Comparison of ENCODE assay signal across 19 mouse cellular contexts in genomic region chr16:64329264-64330060, GRCm38 (mm10).
DNase-seq lines count a peak whose midpoint lies in the region; ATAC-seq and TF ChIP-seq lines count a peak whose summit lies in the region.
"Had no signal": no experiment of that assay in that cellular context is flagged by ENCODE, and none has a peak within 500 bp of the region (broad histone marks: within the 10 kb centered on the region; RNA-seq: fewer than 3 reads in every experiment).

No protein-coding gene starts in this region.

- no peak overlapping the region for H3K4me2 ChIP-seq in heart, embryonic 12.5 days
- H3K4me2 ChIP-seq in forebrain, embryonic 13.5 days = peak overlapping the region; percentile 25
- no peak overlapping the region for H3K4me2 ChIP-seq in hindbrain, embryonic 13.5 days
- no peak overlapping the region for H3K4me2 ChIP-seq in midbrain, embryonic 16.5 days (ENCODE audit: low read length)
- H3K4me2 ChIP-seq: liver, embryonic 11.5 days; stomach, embryonic 15.5 days had no signal

- intact Hi-C loops in gastrocnemius, adult 2 months (cut with DNase I) = no loop called here

- TF ChIP-seq CTCF in lung, adult 2 months (IDR thresholded peaks at IDR 0.05; ENCODE audit: insufficient read depth, low read length) = no peak
- TF ChIP-seq CTCF in gastrocnemius, adult 2 months (IDR thresholded peaks at IDR 0.05) = no peak

- TF ChIP-seq POLR2A in lung, adult 2 months (IDR thresholded peaks at IDR 0.05; ENCODE audit: borderline replicate concordance, extremely low read depth, low read depth, low read length) = no peak

- H3K4me3 ChIP-seq in heart, embryonic 12.5 days = no peak overlapping the region
- H3K4me3 ChIP-seq in forebrain, embryonic 13.5 days = no peak overlapping the region
- H3K4me3 ChIP-seq in hindbrain, embryonic 13.5 days = no peak overlapping the region
- H3K4me3 ChIP-seq in midbrain, embryonic 16.5 days (ENCODE audit: low read depth, low read length) = no peak overlapping the region
- H3K4me3 ChIP-seq in lung, adult 2 months (replicated peaks; ENCODE audit: extremely low read depth, low read depth, low read length) = no peak overlapping the region
- H3K4me3 ChIP-seq in gastrocnemius, adult 2 months = no peak overlapping the region
- H3K4me3 ChIP-seq: heart, embryonic 10.5 days; stomach, embryonic 15.5 days had no signal

- no peaks in the 10 kb centered on the region for H3K36me3 ChIP-seq in heart, embryonic 12.5 days
- H3K36me3 ChIP-seq in forebrain, embryonic 13.5 days (ENCODE audit: poor library complexity, severe bottlenecking) = no peaks in the 10 kb centered on the region
- H3K36me3 ChIP-seq in hindbrain, embryonic 13.5 days = no peaks in the 10 kb centered on the region
- no peaks in the 10 kb centered on the region for H3K36me3 ChIP-seq in midbrain, embryonic 16.5 days (ENCODE audit: control insufficient read depth, insufficient read depth, low read length)
- H3K36me3 ChIP-seq: G1E; heart, embryonic 10.5 days; stomach, embryonic 15.5 days had no signal

- WGBS in heart, embryonic 12.5 days = 69% methylated on average over 11 of the region's 11 CpGs
- 29% methylated on average over 11 of the region's 11 CpGs for WGBS in forebrain, embryonic 13.5 days
- WGBS in hindbrain, embryonic 13.5 days = 48% methylated on average over 11 of the region's 11 CpGs
- WGBS in midbrain, embryonic 16.5 days = 31% methylated on average over 11 of the region's 11 CpGs
- WGBS in lung, adult 2 months = 78% methylated on average over 11 of the region's 11 CpGs

- H3K27me3 ChIP-seq in heart, embryonic 12.5 days (replicated peaks) = no peaks in the 10 kb centered on the region
- H3K27me3 ChIP-seq in forebrain, embryonic 13.5 days = no peaks in the 10 kb centered on the region
- H3K27me3 ChIP-seq in hindbrain, embryonic 13.5 days = no peaks in the 10 kb centered on the region
- H3K27me3 ChIP-seq in midbrain, embryonic 16.5 days (ENCODE audit: control insufficient read depth, insufficient read depth, low read depth, low read length) = no peaks in the 10 kb centered on the region
- H3K27me3 ChIP-seq: stomach, embryonic 15.5 days had no signal

- H3K27ac ChIP-seq in heart, embryonic 12.5 days (ENCODE audit: poor library complexity, severe bottlenecking) = no peak overlapping the region
- H3K27ac ChIP-seq in forebrain, embryonic 13.5 days = peak overlapping the region; percentile 59
- H3K27ac ChIP-seq in hindbrain, embryonic 13.5 days = no peak overlapping the region
- no peak overlapping the region for H3K27ac ChIP-seq in midbrain, embryonic 16.5 days (ENCODE audit: low read length)
- H3K27ac ChIP-seq in gastrocnemius, adult 2 months = no peak overlapping the region
- H3K27ac ChIP-seq: heart, embryonic 10.5 days; stomach, embryonic 15.5 days had no signal

- H3K9ac ChIP-seq in heart, embryonic 12.5 days = no peak overlapping the region
- no peak overlapping the region for H3K9ac ChIP-seq in forebrain, embryonic 13.5 days
- no peak overlapping the region for H3K9ac ChIP-seq in hindbrain, embryonic 13.5 days
- no peak overlapping the region for H3K9ac ChIP-seq in midbrain, embryonic 16.5 days (ENCODE audit: low read depth, low read length)
- H3K9ac ChIP-seq: stomach, embryonic 15.5 days had no signal

- DNase-seq in heart, adult 11 months = peak; percentile 88
- no peak for DNase-seq in lung, adult 2 months
- DNase-seq in gastrocnemius, adult 2 months = no peak
- no peak for DNase-seq in cerebellum, adult 11-12 months
- DNase-seq: adrenal gland, adult 2 months; gastrocnemius, postnatal 25 days; kidney, postnatal 14 days; layer of hippocampus, adult 9-11 months; retina, postnatal 1 day; thymus, postnatal 25 days had no signal

- 0 out of 2 replicates have a peak, but pooled peaks cover 3% of the 10 kb centered on the region for H3K9me3 ChIP-seq in heart, embryonic 12.5 days (replicated peaks)
- H3K9me3 ChIP-seq in forebrain, embryonic 13.5 days (replicated peaks) = no peaks in the 10 kb centered on the region
- no peaks in the 10 kb centered on the region for H3K9me3 ChIP-seq in hindbrain, embryonic 13.5 days
- H3K9me3 ChIP-seq in midbrain, embryonic 16.5 days (replicated peaks; ENCODE audit: control insufficient read depth, low read length, poor library complexity, severe bottlenecking) = no peaks in the 10 kb centered on the region
- H3K9me3 ChIP-seq: G1E; heart, embryonic 10.5 days; stomach, embryonic 15.5 days had no signal

- H3K4me1 ChIP-seq in heart, embryonic 12.5 days (replicated peaks) = no peaks in the 10 kb centered on the region
- H3K4me1 ChIP-seq in forebrain, embryonic 13.5 days = peaks cover 8% of the 10 kb centered on the region
- H3K4me1 ChIP-seq in hindbrain, embryonic 13.5 days (replicated peaks) = peaks cover 13% of the 10 kb centered on the region
- H3K4me1 ChIP-seq in midbrain, embryonic 16.5 days (ENCODE audit: control insufficient read depth, insufficient read depth, low read length) = 0 out of 2 replicates have a peak, but pooled peaks cover 3% of the 10 kb centered on the region
- no peaks in the 10 kb centered on the region for H3K4me1 ChIP-seq in lung, adult 2 months (ENCODE audit: control insufficient read depth, insufficient read depth, low read length)
- H3K4me1 ChIP-seq: heart, embryonic 10.5 days; stomach, embryonic 15.5 days had no signal

- ATAC-seq in heart, embryonic 12.5 days (ENCODE audit: insufficient number of reproducible peaks, low FRiP score) = no peak
- peak; percentile 92 for ATAC-seq in forebrain, embryonic 13.5 days
- ATAC-seq in hindbrain, embryonic 13.5 days (ENCODE audit: low FRiP score) = peak; percentile 81
- ATAC-seq in midbrain, embryonic 16.5 days = peak; percentile 82
- ATAC-seq: intestine, embryonic 16.5 days had no signal
